Mouse (Mus musculus): Measurements from ENCODE around the gene Spryd3.
A peak's percentile ranks its signal among the peaks of the same experiment; 100 is the strongest.

DNA sequence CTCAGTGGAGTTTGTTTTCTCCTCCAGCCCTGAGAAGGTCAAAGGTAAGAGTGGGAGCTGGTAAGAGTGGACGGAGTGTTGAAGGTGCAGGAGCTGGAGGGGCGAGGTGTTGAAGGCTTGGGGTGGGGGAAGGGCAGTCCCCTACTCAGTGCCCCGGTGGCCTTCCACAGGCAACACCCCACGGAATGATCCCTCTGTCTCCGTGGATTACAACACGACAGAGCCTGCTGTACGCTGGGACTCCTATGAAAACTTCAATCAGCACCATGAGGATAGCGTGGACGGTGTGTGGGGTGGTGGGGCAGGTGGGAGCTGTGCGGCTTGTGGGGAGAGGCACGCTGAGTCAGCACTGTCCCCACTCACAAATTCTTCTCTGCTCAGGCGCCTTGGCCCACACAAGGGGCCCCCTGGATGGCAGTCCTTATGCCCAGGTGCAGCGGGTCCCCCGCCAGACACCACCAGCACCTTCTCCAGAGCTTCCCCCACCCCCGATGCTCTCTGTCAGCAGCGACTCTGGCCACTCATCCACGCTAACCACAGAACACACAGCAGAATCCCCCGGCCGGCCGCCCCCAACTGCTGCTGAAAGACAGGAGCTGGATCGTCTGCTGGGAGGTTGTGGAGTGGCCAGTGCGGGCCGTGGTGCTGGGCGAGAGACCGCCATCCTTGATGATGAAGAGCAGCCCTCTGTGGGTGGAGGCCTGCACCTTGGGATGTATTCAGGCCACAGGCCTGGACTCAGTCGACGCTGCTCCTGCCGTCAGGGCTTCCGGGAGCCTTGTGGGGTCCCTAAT is 25.1 kb downstream of the Spryd3 start:
- TF ChIP-seq POLR2A (IDR thresholded peaks at IDR 0.05; ENCODE audit: control insufficient read depth in 1 of 2, insufficient read depth in 1 of 2, low read depth in 1 of 2, low read length in 2 of 2, poor library complexity in 1 of 2): no peak
- no peak for TF ChIP-seq GATA1 (IDR thresholded peaks at IDR 0.05; ENCODE audit: low read depth, low read length)
- 0 out of 2 replicates have a peak, but pooled peaks have one; percentile 40 for TF ChIP-seq MAFK (IDR thresholded peaks at IDR 0.05; ENCODE audit: borderline replicate concordance, low read depth, low read length)
- no peak for TF ChIP-seq CTCF (IDR thresholded peaks at IDR 0.05 in 2 of 3, conservative IDR thresholded peaks at IDR 0.05 in 1 of 3; ENCODE audit: control insufficient read depth in 1 of 3, insufficient read depth in 1 of 3, low read depth in 2 of 3, low read length in 3 of 3, poor library complexity in 1 of 3, severe bottlenecking in 1 of 3)
- no peak for TF ChIP-seq MAZ (IDR thresholded peaks at IDR 0.05; ENCODE audit: low read depth, low read length)
- TF ChIP-seq USF1 (IDR thresholded peaks at IDR 0.05; ENCODE audit: low read depth, low read length): no peak
- no peak for TF ChIP-seq RAD21 (IDR thresholded peaks at IDR 0.05; ENCODE audit: low read depth, low read length)
- no peak for TF ChIP-seq ZMIZ1 (IDR thresholded peaks at IDR 0.05; ENCODE audit: low read depth, low read length)
